Mouse (Mus musculus) lung, embryonic 14.5 days (tissue): ENCODE data around the gene Scd2. TPM values are rescaled to one million over a fixed set of nuclear protein-coding genes. Genes with fewer than 3 reads are reported as not detected.

Source experiments
- ATAC-seq: fragments of 200-750 bp; cut with Nextera tagmentation; 2 replicates; pipeline ENCODE4 v1.8.0; 2017; ENCODE audit warnings: mild to moderate bottlenecking, moderate TSS enrichment, moderate library complexity; ENCODE audit not compliant: insufficient read depth
- DNase-seq: peaks from one replicate; pipeline ENCODE4 v3.0.0-alpha.2; 2015
- H3K27ac ChIP-seq: fragments of 300-500 bp; sonication (generic); 2 replicates; pipeline ENCODE4 v1.5.1; 2014; ENCODE audit warnings: low read depth, mild to moderate bottlenecking, moderate library complexity
- H3K27me3 ChIP-seq: fragments of 300-500 bp; sonication (generic); 2 replicates; pipeline ENCODE4 v1.6.1; 2014; ENCODE audit warnings: low read length, control low read depth; ENCODE audit not compliant: insufficient read depth
- H3K36me3 ChIP-seq: fragments of 300-500 bp; sonication (generic); 2 replicates; pipeline ENCODE4 v1.6.1; 2014; ENCODE audit warnings: control low read depth; ENCODE audit not compliant: insufficient read depth
- H3K4me1 ChIP-seq: fragments of 300-500 bp; sonication (generic); 2 replicates; pipeline ENCODE4 v1.6.1; 2014; ENCODE audit warnings: antibody characterized with exemption, control low read depth; ENCODE audit not compliant: insufficient read depth
- H3K4me2 ChIP-seq: fragments of 300-500 bp; sonication (generic); 2 replicates; pipeline ENCODE4 v1.6.1; 2014; ENCODE audit warnings: mild to moderate bottlenecking
- H3K4me3 ChIP-seq: fragments of 300-500 bp; sonication (generic); 2 replicates; pipeline ENCODE4 v1.5.1; 2014; ENCODE audit warnings: low read depth, low read length
- H3K9ac ChIP-seq: fragments of 300-500 bp; sonication (generic); 2 replicates; pipeline ENCODE4 v1.6.1; 2014
- H3K9me3 ChIP-seq: fragments of 300-500 bp; sonication (generic); 2 replicates; pipeline ENCODE4 v1.6.1; 2016; ENCODE audit warnings: low read depth, low read length, control low read depth
- CTCF ChIP-seq: IDR thresholded peaks from 2 replicates; pipeline ENCODE4 v1.5.1; 2016; ENCODE audit warnings: antibody characterized with exemption, low read depth
- WGBS: fragments of 180-500 bp; shearing (Covaris S2); extraction: QIAGEN DNeasy Blood & Tissue Kit; methylation state at CpG from one replicate; pipeline ENCODE4 v1.1.7; 2014; 5-methylcytosine and 5-hydroxymethylcytosine counted together
- polyA plus RNA-seq: library from polyadenylated mRNA; unstranded; fragments of >200 nt; fragmentation: Nextera tagmentation; extraction: Ambion mirVana; gene quantifications from 2 replicates; pipeline ENCODE4 v1.2.1, GENCODE M21; 2014

Gene Scd2
- polyA plus RNA-seq, 1 experiment from 2014 or later, result 248 TPM

GRCm38 (mm10) chr19:44297862-44298261 is 4.4 kb downstream of the Scd2 start:
- no peak for ATAC-seq
- Histone ChIP-seq H3K9ac (peak overlapping the region; percentile 83), H3K4me3 (peak overlapping the region; percentile 81), H3K4me2 (peak overlapping the region; percentile 90), H3K9me3 (no peaks in the 10 kb centered on the region), H3K27ac (no peak overlapping the region), H3K4me1 (peaks cover 36% of the 10 kb centered on the region), H3K36me3 (peaks cover 77% of the 10 kb centered on the region), H3K27me3 (no peaks in the 10 kb centered on the region)
- no peak for TF ChIP-seq CTCF
- 54% methylated on average over 9 of the region's 9 CpGs for WGBS
- DNase-seq, result no peak

- Histone ChIP-seq H3K4me1 (peaks cover 35% of the 10 kb centered on the region), H3K36me3 (peaks cover 89% of the 10 kb centered on the region), H3K4me2 (peak overlapping the region; percentile 90), H3K27me3 (no peaks in the 10 kb centered on the region), H3K9me3 (no peaks in the 10 kb centered on the region), H3K9ac (peak overlapping the region; percentile 83), H3K4me3 (peak overlapping the region; percentile 81), H3K27ac (no peak overlapping the region)
- DNase-seq, result no peak
- ATAC-seq, result no peak
- no peak for TF ChIP-seq CTCF
- 78% methylated on average over 9 of the region's 9 CpGs for WGBS
Observed at GRCm38 (mm10) chr19:44299078-44299477, 5.6 kb downstream of the Scd2 start.

DNA sequence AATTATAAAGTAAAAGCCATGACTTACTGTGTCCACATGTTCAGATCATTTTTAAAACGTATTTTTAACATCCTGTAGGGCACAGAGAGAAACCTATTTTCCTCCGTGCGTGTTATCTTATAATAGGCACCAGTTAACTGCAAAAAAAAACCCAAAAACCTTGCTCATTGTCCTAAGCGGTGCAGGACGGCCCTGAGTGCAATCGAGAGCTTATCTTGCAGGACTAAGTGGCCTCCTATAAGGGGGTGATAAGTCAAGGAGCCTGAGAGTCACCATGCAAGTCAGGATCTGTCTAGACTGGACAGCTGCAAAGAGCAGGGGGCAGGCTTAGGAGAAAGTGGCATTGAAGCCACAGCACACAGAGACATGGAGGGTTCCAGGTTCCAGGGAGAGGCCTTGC is 6.4 kb downstream of the Scd2 start:
- Histone ChIP-seq H3K27me3 (no peaks in the 10 kb centered on the region), H3K27ac (peak overlapping the region; percentile 19; the same call in 1 of the 2 replicates), H3K4me3 (no peak overlapping the region), H3K4me2 (peak overlapping the region; percentile 90), H3K9me3 (no peaks in the 10 kb centered on the region), H3K9ac (no peak overlapping the region), H3K36me3 (peaks cover 96% of the 10 kb centered on the region), H3K4me1 (peaks cover 35% of the 10 kb centered on the region)
- 31% methylated on average over 6 of the region's 6 CpGs for WGBS
- no peak for DNase-seq
- no peak for ATAC-seq
- no peak for TF ChIP-seq CTCF

DNA sequence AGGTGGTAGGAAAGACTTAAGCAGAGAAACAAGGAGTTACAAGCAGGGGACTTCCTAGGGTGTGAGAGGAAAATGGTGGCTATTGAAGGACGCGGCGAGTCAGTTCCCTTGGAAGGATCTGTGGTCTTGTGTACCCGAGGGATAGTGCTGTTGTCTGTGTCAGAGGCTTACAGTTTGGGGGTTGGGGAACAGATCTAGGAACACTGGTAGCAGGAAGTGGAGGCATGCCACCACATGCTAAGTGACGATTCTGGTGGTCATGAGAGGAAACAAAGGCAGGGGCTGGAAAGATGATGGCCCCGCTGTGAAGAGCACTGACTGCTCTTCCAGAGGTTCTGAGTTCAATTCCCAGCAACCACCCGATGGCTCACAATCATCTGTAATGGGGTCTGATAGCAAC is 7.0 kb downstream of the Scd2 start:
- Histone ChIP-seq H3K4me1 (peaks cover 35% of the 10 kb centered on the region), H3K27me3 (no peaks in the 10 kb centered on the region), H3K9me3 (no peaks in the 10 kb centered on the region), H3K27ac (peak overlapping the region; percentile 19; the same call in 1 of the 2 replicates), H3K4me3 (no peak overlapping the region), H3K4me2 (peak overlapping the region; percentile 90), H3K9ac (no peak overlapping the region), H3K36me3 (peaks cover 96% of the 10 kb centered on the region)
- ATAC-seq (no peak), DNase-seq (no peak)
- no peak for TF ChIP-seq CTCF
- WGBS, result 72% methylated on average over 7 of the region's 7 CpGs

DNA sequence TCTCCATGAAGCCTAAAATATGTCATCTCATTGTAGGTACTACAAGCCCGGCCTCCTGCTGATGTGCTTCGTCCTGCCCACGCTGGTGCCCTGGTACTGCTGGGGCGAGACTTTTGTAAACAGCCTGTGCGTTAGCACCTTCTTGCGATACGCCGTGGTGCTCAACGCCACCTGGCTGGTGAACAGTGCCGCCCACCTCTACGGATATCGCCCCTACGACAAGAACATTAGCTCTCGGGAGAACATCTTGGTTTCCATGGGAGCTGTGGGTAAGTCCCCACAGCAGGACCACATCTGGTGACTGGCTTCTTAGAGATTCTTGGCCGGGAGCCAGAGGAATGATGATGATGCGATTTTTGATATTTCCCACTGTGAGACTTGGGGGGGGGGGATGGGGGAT is 7.7 kb downstream of the Scd2 start:
- Histone ChIP-seq H3K9ac (no peak overlapping the region), H3K36me3 (peaks cover 96% of the 10 kb centered on the region), H3K4me3 (no peak overlapping the region), H3K9me3 (no peaks in the 10 kb centered on the region), H3K4me2 (peak overlapping the region; percentile 90; the same call in 1 of the 2 replicates), H3K27ac (peak overlapping the region; percentile 9; the same call in 1 of the 2 replicates), H3K27me3 (no peaks in the 10 kb centered on the region), H3K4me1 (peaks cover 35% of the 10 kb centered on the region)
- WGBS, result 42% methylated on average over 16 of the region's 16 CpGs
- DNase-seq (peak; percentile 94), ATAC-seq (peak; percentile 64; the same call in 1 of the 2 replicates)
- TF ChIP-seq CTCF, result no peak

DNA sequence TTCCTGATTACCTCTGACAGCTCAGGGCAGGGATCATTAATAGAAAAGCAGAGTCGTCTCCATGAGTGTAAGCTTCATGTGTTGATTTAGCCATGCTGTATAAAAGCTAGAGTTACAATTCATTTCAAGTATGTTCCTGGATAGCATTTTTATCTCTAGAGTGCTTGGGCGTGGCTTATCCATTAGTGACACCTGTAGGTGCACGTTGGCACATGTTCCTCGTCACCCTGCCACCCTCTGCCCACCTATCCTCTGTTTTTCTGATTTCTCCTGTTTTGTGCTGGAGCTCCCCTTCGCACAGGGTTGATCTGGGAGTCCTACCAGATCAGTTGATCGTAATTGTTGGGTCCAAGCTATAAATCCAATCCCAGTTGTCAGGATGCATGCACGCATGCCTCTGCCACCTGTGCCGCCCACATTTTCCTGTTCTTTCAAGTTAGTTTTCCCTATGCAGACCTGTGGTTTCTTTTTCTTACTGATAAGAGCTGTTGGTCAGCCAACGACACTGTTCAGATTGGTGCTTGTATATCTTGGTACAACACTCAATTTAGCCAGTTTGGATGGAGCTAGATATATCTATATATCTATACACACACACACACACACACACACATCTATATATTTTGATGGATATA is 8.3 kb downstream of the Scd2 start:
- no peaks in the 10 kb centered on the region for H3K27me3 ChIP-seq
- DNase-seq (no peak), ATAC-seq (no peak; the same call in 1 of the 2 replicates)
- 51% methylated on average over 9 of the region's 9 CpGs for WGBS
- H3K9ac ChIP-seq, result no peak overlapping the region
- no peak overlapping the region for H3K4me3 ChIP-seq
- H3K36me3 ChIP-seq, result peaks cover 96% of the 10 kb centered on the region
- no peak overlapping the region for H3K27ac ChIP-seq
- H3K9me3 ChIP-seq, result no peaks in the 10 kb centered on the region
- peaks cover 32% of the 10 kb centered on the region for H3K4me1 ChIP-seq
- H3K4me2 ChIP-seq, result no peak overlapping the region
- TF ChIP-seq CTCF, result no peak

GRCm38 (mm10) chr19:44302901-44303300 is 9.4 kb downstream of the Scd2 start:
- Histone ChIP-seq H3K4me1 (peaks cover 22% of the 10 kb centered on the region), H3K27ac (0 out of 2 replicates have a peak overlapping the region, but pooled peaks have one; percentile 6), H3K27me3 (no peaks in the 10 kb centered on the region), H3K9me3 (no peaks in the 10 kb centered on the region), H3K9ac (no peak overlapping the region), H3K36me3 (peaks cover 96% of the 10 kb centered on the region), H3K4me3 (no peak overlapping the region), H3K4me2 (no peak overlapping the region)
- peak; percentile 29 for DNase-seq
- no peak for ATAC-seq
- 65% methylated on average over 11 of the region's 11 CpGs for WGBS
- TF ChIP-seq CTCF, result no peak
